Mouse (Mus musculus) ES-Bruce4 (cell line): Measurements from ENCODE around the gene Marveld1. TPM values are rescaled to one million over a fixed set of nuclear protein-coding genes. Genes with fewer than 3 reads are reported as not detected.

ENCODE experiments used
- H3K27ac ChIP-seq: 2 replicates; pipeline ENCODE4 v1.5.1; 2012; ENCODE audit warnings: low read length, inconsistent platforms; ENCODE audit not compliant: insufficient read depth
- H3K27me3 ChIP-seq: 2 replicates; pipeline ENCODE4 v1.6.1; 2012; ENCODE audit warnings: mild to moderate bottlenecking, low read length, inconsistent platforms; ENCODE audit not compliant: control insufficient read depth, poor library complexity, insufficient read depth, severe bottlenecking
- H3K36me3 ChIP-seq: 2 replicates; pipeline ENCODE4 v1.6.1; 2012; ENCODE audit warnings: inconsistent platforms, mild to moderate bottlenecking, low read length, moderate library complexity; ENCODE audit not compliant: control insufficient read depth, poor library complexity, insufficient read depth, severe bottlenecking
- H3K4me1 ChIP-seq: one replicate; pipeline ENCODE4 v1.8.1; 2011; ENCODE audit warnings: low read length; ENCODE audit not compliant: control insufficient read depth, insufficient read depth
- H3K4me3 ChIP-seq: 2 replicates; pipeline ENCODE4 v1.5.1; 2011; ENCODE audit warnings: low read depth, mild to moderate bottlenecking, low read length
- H3K9ac ChIP-seq: 2 replicates; pipeline ENCODE4 v1.6.1; 2012; ENCODE audit warnings: low read depth, mild to moderate bottlenecking, inconsistent platforms; ENCODE audit not compliant: poor library complexity, severe bottlenecking
- H3K9me3 ChIP-seq: replicated peaks from 2 replicates; pipeline ENCODE4 v1.6.1; 2012; ENCODE audit warnings: mild to moderate bottlenecking, low read length, inconsistent platforms; ENCODE audit not compliant: control insufficient read depth, poor library complexity, insufficient read depth, severe bottlenecking
- CTCF ChIP-seq: IDR thresholded peaks from one replicate; pipeline ENCODE4 v1.8.1; 2011; ENCODE audit warnings: low read depth, low read length
- EP300 ChIP-seq: IDR thresholded peaks from 2 replicates; pipeline ENCODE4 v1.6.1; 2011; ENCODE audit warnings: low read depth, low read length; ENCODE audit not compliant: insufficient read depth
- POLR2A ChIP-seq: IDR thresholded peaks from one replicate; pipeline ENCODE4 v1.8.1; 2011; ENCODE audit warnings: low read length; ENCODE audit not compliant: insufficient read depth
- polyA plus RNA-seq: library from polyadenylated mRNA; stranded (reverse); fragments of >200 nt; gene quantifications from 2 replicates; pipeline ENCODE4 v1.2.4, GENCODE M21; 2011; ENCODE audit warnings: low read depth; ENCODE audit not compliant: missing spikeins, insufficient read depth, insufficient read length

Marveld1 gene
- polyA plus RNA-seq, 1 experiment = 15.0 TPM

DNA sequence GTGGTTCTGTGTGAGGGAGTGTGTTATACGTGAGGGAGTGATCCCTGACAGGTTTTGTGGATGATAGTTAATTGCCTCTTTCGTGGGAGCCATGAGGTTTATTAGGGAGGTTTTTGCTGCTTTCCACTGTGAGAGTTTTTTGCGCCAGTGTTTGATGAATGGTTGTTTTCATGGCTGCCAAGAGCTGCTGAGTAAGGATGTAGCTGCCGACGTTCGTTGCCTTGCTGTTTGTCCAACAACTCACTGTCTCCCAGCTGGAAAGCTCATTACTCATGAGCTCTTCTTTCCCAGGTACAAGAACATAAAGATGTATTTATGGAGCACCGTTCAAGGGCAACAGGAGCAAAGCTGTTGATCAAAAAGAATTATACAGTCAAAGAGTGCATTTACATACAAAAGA is 17.0 kb downstream of the Marveld1 start:
- no peak overlapping the region for H3K9ac ChIP-seq
- no peaks in the 10 kb centered on the region for H3K36me3 ChIP-seq
- no peak overlapping the region for H3K4me3 ChIP-seq
- no peaks in the 10 kb centered on the region for H3K4me1 ChIP-seq
- no peak for TF ChIP-seq CTCF
- no peak for TF ChIP-seq EP300
- no peak for TF ChIP-seq POLR2A
- no peaks in the 10 kb centered on the region for H3K9me3 ChIP-seq
- H3K27me3 ChIP-seq = no peaks in the 10 kb centered on the region
- H3K27ac ChIP-seq = no peak overlapping the region

DNA sequence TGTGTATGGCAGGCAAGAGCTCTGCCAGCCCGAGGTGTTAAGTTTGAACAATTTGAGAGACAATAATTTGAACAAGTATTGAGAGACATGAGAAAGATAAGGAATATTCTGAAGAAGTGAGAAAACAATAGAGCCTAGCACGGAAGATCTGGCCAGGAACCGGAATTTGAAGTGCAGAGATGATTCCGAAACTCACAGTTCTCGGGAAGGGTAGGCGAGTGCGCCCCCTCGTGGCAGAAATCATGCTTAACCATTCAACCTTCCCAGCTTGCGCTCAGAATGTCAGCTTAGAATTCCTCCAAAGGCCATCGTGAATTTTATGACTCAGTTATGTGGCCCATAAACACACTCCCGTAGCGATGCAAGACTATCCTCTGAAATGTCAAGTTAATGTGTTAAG is 18.9 kb downstream of the Marveld1 start:
- no peak overlapping the region for H3K4me3 ChIP-seq
- H3K4me1 ChIP-seq = no peaks in the 10 kb centered on the region
- H3K27me3 ChIP-seq = no peaks in the 10 kb centered on the region
- H3K9me3 ChIP-seq = no peaks in the 10 kb centered on the region
- H3K27ac ChIP-seq = no peak overlapping the region
- no peak overlapping the region for H3K9ac ChIP-seq
- H3K36me3 ChIP-seq = no peaks in the 10 kb centered on the region
- TF ChIP-seq EP300 (no peak), POLR2A (no peak), CTCF (peak; percentile 96)

DNA sequence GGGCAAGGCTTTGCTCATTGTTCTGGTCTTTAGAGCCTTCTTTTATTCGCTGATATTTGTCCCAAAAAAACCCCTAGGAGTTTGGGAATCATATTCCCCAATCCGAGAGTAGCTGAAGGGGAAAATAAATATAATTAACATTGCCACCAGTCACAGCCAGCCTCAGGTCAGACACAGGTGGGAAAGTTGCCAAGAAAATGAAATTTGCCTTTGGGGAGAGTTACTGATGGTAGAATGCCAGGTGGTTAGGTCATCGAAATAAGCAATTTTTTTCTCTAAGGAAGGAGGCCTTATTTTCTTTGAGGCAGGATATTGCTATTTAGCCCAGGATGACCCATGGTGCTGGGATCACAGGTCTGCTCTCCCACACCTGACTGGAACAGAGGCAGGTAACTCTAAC is 19.6 kb downstream of the Marveld1 start:
- no peaks in the 10 kb centered on the region for H3K9me3 ChIP-seq
- TF ChIP-seq POLR2A = no peak
- TF ChIP-seq CTCF = no peak
- no peak for TF ChIP-seq EP300
- no peaks in the 10 kb centered on the region for H3K27me3 ChIP-seq
- H3K9ac ChIP-seq = no peak overlapping the region
- no peaks in the 10 kb centered on the region for H3K4me1 ChIP-seq
- H3K27ac ChIP-seq = no peak overlapping the region
- H3K36me3 ChIP-seq = no peaks in the 10 kb centered on the region
- no peak overlapping the region for H3K4me3 ChIP-seq

DNA sequence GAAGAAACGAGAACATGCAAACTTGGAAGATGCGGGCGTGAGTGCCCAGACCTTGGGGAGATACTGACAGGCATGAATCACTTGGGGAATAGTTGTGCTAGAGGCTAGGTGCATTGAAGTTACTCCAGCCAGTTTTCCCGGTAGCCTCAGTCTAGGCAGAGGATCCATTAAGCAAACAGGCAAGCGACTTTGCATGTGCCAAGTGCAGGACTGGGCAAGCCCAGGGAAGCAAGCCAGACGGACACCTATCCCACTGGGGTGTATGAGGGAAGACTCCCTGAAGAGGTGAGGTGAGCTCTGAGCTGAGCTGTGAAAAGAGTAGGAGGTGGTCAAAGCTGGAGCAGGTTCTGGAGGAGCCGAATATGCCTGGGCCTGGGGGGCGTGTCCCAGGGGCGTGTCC is 20.3 kb downstream of the Marveld1 start:
- TF ChIP-seq CTCF (no peak), POLR2A (no peak), EP300 (no peak)
- no peak overlapping the region for H3K9ac ChIP-seq
- no peaks in the 10 kb centered on the region for H3K27me3 ChIP-seq
- no peaks in the 10 kb centered on the region for H3K36me3 ChIP-seq
- no peaks in the 10 kb centered on the region for H3K9me3 ChIP-seq
- H3K4me1 ChIP-seq = no peaks in the 10 kb centered on the region
- no peak overlapping the region for H3K4me3 ChIP-seq
- no peak overlapping the region for H3K27ac ChIP-seq

DNA sequence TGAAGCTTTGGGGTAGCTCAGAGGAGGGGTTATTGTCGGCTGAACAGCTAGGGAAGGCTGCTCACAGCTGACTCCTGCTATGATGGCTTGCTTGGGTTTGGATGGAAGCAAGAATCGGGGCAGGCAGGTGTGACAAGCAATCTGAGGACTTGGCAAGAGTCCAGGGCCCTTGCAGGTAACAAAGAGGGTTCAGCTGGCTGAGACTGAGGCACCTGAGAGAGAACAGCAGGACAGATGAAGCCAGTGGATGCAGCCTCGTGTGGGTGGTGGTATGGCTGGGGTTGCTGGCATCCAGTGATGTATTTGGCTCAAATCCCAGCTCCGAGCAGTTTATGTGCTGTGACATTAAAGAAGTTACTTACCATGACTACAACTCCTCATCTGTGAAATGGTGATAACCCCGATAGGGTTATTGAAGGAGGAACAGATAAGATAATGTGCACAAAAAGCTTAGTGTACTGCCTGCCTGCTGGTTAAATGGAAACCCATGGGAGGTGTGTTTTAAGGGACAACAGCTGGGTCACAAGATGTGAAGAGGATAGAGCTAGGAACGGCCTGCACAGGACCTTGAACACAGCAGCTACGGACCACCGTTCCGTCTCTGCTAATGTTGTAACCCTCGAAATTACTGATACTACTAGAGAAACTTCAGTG is 22.2 kb downstream of the Marveld1 start:
- TF ChIP-seq POLR2A (no peak), EP300 (no peak), CTCF (no peak)

DNA sequence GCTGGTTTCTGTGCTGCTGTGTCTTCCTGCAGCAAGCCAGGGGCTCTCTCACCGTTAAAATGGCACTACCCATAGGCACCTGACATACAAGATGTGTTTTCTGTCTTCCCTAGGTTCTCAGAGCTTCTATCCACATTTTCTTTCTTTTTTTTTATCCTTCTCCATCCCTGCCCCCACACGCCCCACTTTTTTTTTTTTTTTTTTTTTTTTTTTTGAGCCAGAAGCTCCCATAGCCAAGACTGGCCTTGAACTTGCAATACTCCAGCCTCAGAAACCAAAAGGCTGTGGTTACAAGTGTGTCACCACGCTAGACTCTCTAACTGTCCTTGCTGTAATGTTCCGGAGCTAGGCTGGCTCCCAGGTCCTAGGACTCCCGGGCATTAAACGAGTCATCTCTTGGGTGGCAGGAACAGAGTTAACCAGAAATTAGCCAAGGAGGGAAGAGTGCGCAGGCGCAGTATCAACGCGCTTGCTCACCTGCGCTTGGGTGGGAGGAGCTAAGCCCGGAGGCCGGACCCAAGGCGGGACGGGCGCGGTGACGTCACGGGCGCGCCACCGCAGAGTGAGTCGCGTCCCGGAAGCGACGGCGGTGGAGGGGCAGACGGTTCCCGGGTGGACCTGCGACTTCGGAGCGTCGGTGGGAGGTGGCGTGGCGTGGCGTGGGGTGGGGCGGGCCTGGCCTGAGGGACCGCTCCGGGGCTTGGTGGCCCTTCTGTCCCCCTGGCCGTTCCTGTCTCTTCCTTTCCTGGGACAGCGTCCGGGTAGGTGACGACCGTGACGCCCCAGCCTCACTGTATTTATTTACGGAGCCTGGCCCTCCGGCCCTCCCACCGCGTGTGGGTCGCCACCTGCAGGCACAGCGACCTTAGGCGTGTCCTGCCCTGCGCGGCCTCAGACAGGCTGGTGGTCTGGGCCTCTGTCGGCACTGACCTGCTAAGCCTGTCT is 23.1 kb downstream of the Marveld1 start:
- peak overlapping the region; percentile 67 for H3K9ac ChIP-seq
- H3K27ac ChIP-seq = no peak overlapping the region
- no peaks in the 10 kb centered on the region for H3K36me3 ChIP-seq
- H3K9me3 ChIP-seq = no peaks in the 10 kb centered on the region
- H3K4me3 ChIP-seq = peak overlapping the region; percentile 92
- TF ChIP-seq POLR2A = no peak
- TF ChIP-seq CTCF = no peak
- TF ChIP-seq EP300 = no peak
- no peaks in the 10 kb centered on the region for H3K4me1 ChIP-seq
- no peaks in the 10 kb centered on the region for H3K27me3 ChIP-seq

More for the DNA sequence above, 22.2 kb downstream of the Marveld1 start:
- Histone ChIP-seq H3K4me1 (no peaks in the 10 kb centered on the region), H3K9ac (no peak overlapping the region), H3K4me3 (no peak overlapping the region), H3K36me3 (no peaks in the 10 kb centered on the region), H3K9me3 (no peaks in the 10 kb centered on the region), H3K27me3 (no peaks in the 10 kb centered on the region), H3K27ac (no peak overlapping the region)
